Mouse (Mus musculus) kidney, postnatal 36 days (tissue): ENCODE measurements at regions not wholly inside any gene's neighbourhood (a gene's known extent, or its start where the extent isn't known, plus 50 kb on each side); places are given as distances from the start of the nearest gene placed in this dataset.
"Not testable (repeated sequence)": the region's sequence is repeated elsewhere in the genome, so short reads cannot be mapped to it uniquely, and the experiment has no call there.

Source experiments
- DNase-seq, 2 experiments: peaks; one replicate each; pipeline ENCODE4 v3.0.0; 2021 to 2022; ENCODE audit warnings: mixed read lengths in 2 of 2

- no peak for DNase-seq
Measured at GRCm38 (mm10) chr6:102780830-102781229, 207.9 kb upstream of the Cntn3 start.

DNA sequence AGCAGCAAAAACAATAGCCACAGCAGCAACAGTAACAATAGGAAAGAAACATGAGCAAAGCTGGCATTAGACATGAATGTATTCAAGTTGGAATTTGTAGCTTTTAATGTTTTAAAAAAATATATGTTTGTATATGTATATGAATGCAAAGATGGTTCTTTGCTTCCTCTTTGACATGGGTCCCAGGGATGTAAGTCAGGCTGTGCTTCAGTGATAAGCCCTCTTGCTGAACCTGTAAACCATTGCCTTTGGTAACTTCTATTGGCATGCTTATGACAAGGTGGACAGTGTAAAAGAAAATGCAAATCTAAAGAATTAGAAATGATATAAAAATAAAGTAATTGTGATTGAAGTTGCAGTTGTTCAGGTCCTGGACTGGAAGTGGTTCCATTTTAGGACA, 201.7 kb upstream of the Cntn3 start:
- DNase-seq, result no peak

- DNase-seq, result no peak
Measured at GRCm38 (mm10) chr6:102762357-102762756, 189.5 kb upstream of the Cntn3 start.

DNA sequence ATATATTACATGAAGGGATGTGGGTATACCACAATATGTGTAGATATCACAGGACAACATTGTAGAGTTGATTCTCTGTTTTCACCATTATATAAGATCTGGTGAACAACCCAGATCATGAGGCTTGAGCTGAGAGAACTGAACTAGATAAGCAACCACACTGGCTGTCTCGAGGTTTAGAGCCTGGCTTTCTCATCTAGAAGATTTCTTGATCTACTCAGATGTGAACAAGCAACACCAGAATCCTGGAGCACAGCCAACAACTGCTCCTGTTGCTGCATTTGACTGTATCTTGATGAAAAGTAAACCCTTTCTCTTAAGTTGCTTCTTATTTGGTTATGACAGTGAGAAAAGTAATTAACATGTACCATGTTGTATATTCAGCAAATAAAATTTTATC, 182.1 kb upstream of the Cntn3 start:
- no peak for DNase-seq

GRCm38 (mm10) chr6:102750161-102750560, 177.3 kb upstream of the Cntn3 start:
- DNase-seq, result not testable (repeated sequence)

- DNase-seq, result not testable (repeated sequence)
Measured at GRCm38 (mm10) chr6:102746440-102746839, 173.5 kb upstream of the Cntn3 start.

DNA sequence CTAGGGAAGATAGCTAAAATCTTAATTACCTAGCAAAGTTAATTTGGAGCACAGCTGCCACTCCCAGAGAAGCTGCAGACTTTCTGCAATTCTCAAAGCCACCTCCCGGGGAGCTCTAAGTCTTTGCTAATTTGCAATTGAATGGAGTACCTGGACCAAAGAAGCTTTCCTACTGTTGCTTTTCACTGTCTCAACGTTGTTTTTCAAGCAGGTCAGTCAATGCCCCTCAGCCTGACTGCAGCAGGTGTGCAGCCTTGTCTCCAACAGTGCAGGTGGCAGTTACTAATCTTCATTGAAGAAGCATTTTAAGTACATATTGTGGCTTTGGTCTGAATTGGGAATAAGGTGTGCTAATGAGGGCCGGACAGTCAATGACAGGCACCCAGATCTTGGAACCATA, 164.3 kb upstream of the Cntn3 start:
- DNase-seq, result peak in 1 of 2 experiments; percentile 7

- DNase-seq, result no peak
Measured at GRCm38 (mm10) chr6:102733751-102734150, 160.8 kb upstream of the Cntn3 start.

GRCm38 (mm10) chr6:102731995-102732394, 159.1 kb upstream of the Cntn3 start:
- no peak for DNase-seq

- DNase-seq, result no peak
Measured at GRCm38 (mm10) chr6:102725751-102726150, 152.8 kb upstream of the Cntn3 start.

GRCm38 (mm10) chr6:102724315-102724714, 151.4 kb upstream of the Cntn3 start:
- DNase-seq, result no peak

GRCm38 (mm10) chr6:102706862-102707261, 134.0 kb upstream of the Cntn3 start:
- DNase-seq, result no peak
